Mouse (Mus musculus): ENCODE data around the gene Gm20498. TPM values are rescaled to one million over a fixed set of nuclear protein-coding genes. Genes with fewer than 3 reads are reported as not detected.

Gm20498 gene
- 12.1 TPM for polyA plus RNA-seq (2017; shearing (Covaris generic))

DNA sequence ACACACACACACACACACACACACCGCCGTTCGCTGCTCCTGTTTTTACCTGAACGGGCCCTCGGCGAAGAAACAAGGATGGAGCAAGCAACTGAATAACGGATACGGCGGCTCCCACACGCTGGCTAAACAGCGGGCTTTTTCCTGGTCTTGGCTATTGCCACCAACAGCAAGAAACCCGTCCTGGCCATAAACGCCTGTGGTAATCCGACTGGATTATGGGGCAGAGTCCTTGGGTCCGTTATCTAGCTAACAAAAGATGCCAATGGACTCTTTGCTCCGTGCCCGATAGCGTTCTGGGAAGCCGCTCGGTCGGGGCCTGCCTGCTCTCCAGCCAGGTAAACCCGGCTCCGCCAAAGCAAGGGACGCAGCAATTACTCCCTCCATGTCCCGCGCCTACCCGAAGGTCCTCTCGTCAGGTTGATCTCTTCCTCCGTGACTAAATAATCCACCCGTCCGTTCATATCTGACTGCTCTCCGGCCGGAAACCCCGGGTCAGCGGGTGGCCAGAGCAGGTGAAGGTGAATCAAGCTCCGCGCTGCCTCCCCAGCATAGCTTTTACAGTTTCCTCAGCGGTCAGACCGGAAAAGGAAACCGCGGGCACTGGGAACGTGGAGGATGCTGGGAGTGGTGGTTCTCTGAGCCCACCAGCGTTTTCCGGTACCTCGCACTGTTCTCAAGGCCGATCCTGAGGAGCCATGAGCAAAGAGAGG lies at the start of gene Gm20498, which contains the start of gene Synj2bp:
Gm20498 (minus strand) TSS at position 590 of the 713 bp plus-strand sequence.
Synj2bp (minus strand) TSS at position 596 of the 713 bp plus-strand sequence.

DNA sequence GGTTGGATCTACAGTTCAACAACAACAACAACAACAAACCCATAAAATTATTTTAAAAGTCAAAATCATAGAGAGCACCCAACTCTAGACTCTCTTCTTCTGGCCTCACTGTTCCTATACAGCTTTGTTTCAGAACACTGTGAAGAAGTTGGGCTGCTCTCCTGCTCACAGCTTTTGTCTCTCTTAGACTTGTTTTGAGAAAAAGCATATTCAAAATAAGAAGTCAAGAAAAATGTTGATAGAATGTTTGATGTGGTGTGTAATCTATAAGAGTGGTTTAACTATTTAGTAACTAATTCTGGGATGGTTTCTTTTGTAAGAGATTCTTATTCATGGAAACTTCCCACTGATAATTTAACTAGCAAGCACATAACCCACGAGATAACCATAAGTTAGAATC lies 35.7 kb upstream of the Gm20498 start, which contains the start of gene Adam21:
Adam21 (minus strand) TSS at position 101 of the 400 bp plus-strand sequence.

DNA sequence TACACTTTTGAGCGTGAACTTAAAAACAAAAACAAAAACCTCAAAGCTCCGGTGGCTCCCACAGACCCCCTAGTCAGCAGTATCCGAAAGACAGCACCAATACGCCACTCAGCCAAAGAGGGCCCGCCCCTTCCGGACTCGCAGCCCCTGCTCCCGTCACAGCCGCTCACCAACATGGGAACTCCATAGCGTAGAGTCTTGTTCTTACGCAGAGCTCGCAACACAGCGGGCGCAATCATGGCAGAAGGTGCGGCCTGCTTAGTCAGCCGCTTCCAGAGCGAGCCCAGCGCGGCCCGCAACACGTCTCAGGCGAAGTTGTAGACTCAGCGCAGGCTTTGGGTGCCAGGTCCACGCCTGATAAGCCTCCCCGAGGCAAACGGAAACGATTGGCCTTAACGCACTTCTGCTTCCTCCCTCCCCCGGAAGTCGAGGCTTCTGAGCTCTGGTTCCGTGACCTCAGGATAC lies 47.9 kb downstream of the Gm20498 start, which contains the start of gene Cox16:
Cox16 (minus strand) TSS at position 401 of the 465 bp plus-strand sequence.

DNA sequence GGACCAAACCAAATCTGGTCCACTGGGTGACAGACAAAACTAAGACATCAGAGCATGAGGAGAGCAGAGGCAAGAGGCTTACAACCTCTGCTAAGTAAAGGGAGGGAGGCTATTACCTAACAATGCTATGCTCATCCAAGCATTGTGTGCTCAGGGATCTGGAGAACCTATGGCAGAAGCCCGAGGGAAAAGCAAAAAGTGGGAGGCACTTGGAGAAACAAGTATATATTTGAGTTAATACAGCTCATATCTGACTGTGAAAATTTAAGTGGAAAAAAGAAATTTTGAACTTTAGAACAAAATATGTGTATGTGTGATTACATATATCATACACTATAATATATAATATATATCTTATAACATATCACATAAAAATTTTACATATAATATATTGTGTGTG lies 110.9 kb downstream of the Gm20498 start, which contains the start of gene Adam4:
Adam4 (minus strand) TSS at position 101 of the 400 bp plus-strand sequence.

DNA sequence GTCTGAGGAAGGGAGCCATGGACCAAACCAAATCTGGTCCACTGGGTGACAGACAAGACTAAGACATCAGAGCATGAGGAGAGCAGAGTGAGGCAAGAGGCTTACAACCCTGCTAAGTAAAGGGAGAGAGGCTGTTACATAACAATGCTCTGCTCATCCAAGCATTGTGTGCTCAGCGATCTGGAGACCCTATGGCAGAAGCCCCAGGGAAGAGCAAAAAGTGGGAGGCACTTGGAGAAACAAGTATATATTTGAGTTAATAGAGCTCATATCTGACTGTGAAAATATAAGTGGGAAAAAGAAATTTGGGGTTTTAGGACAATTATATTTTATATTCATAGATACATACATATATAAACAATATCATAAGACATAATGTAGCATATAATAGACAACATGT lies 153.3 kb downstream of the Gm20498 start, which contains the start of gene Gm4787:
Gm4787 (minus strand) TSS at position 101 of the 400 bp plus-strand sequence.

DNA sequence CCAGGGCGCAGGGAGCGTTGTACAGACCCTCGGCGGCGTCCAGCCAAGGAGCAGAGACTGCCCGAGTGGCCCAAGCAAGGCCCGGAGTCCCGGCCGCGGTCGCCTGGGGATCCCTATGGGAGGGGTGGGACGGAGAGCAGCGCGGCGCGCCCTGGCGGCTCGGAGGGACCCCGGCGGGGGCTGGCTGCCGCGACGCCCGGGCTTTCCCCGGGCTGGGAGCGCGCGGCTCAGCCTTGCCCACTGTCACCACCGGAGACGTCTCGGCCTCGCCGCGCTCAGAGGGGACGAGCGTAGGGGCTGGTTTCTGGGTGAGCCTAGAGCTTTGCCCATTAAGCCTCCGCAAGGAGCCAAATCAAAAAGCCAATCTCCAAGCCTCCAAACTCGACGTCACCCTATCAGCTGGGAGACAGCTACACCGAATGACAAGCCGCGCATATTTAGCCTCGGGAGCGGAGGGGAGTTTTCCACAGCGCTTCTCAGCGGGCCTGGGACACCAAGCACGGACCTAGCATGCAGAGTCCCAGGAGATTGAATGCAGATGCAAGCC lies 199.8 kb downstream of the Gm20498 start, which contains the start of gene Slc8a3:
Slc8a3 (minus strand) TSS at position 306 of the 547 bp plus-strand sequence.

Other genes starting within 250 kb of the Gm20498 start
- not detected for gene Slc8a3, start 199.7 kb downstream of the Gm20498 start, polyA plus RNA-seq (2017; shearing (Covaris generic))
- not detected for gene Gm4787, start 153.4 kb downstream of the Gm20498 start, polyA plus RNA-seq (2017; shearing (Covaris generic))
- not detected for gene Adam4, start 111.0 kb downstream of the Gm20498 start, polyA plus RNA-seq (2017; shearing (Covaris generic))
- 198 TPM for gene Cox16, start 47.8 kb downstream of the Gm20498 start, polyA plus RNA-seq (2017; shearing (Covaris generic))
- gene Synj2bp, start within 50 bp of the Gm20498 start, polyA plus RNA-seq (2017; shearing (Covaris generic)): 35.4 TPM
- 0.25 TPM for gene Adam21, start 35.6 kb upstream of the Gm20498 start, polyA plus RNA-seq (2017; shearing (Covaris generic))
- 24.8 TPM for gene Med6, start 62.1 kb upstream of the Gm20498 start, polyA plus RNA-seq (2017; shearing (Covaris generic))
- gene Ttc9, start 98.3 kb upstream of the Gm20498 start, polyA plus RNA-seq (2017; shearing (Covaris generic)): not detected
- gene Map3k9, start 248.3 kb upstream of the Gm20498 start, polyA plus RNA-seq (2017; shearing (Covaris generic)): 5.9 TPM

All from effector memory CD4-positive, alpha-beta T cell, adult 5 months (primary cell).